Mouse (Mus musculus) retina, adult 2 months (tissue): Measurements from ENCODE around the gene Rad9a.

Source experiments
- DNase-seq: peaks from one replicate; pipeline ENCODE4 v3.0.0-alpha.2; 2012; ENCODE audit warnings: low read depth, low spot score

Gene Rad9a

DNA sequence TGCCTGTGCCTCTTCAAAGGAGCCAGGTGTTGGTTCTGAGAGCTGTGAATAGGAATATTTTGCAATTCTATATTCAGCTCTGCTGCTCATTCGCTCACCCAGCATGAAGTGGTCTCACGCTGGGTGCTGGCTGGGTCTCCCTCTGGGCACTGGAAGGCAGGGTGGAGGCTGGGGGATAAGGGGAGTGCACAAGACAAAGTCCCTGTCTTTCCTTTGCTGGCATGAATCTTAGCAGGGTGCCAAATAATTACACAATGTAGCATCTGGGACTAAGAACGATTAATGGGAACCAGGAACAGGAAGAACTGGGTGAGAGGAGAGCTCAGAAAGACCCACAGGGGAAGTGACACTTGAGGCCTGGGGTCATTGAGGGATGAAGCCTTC is 54.4 kb downstream of the Rad9a start:
- no peak for DNase-seq

DNA sequence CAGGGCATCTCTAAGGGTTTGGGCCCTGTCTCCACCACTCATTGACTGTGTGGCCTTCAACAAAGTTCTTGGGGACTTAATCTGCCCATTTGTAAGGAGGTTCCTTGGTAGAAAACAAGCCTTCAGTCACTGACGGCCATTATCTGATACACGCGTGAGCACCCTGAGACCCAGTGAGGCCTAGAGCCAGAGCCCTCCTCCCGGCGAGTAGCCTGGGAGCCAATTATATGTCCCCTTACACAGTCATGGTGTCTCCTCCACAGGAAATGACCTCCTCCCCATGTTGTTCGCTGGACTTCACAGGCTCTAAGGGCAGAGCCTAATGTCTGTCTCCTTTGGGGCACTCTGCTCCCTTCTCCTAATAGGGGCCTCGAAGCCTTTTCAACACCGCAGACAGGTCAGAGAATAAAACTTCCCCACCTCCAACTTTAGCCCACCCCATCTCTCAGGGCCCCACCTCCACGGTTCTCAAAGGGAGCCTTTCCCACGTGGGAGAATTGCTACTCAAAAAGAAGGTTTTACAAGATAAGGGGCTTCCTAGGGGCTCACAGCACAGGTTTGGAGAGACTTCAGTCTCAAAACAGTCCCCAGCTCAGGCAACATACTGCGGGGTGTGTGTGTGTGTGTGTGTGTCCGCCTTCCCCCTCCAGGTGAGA is 55.0 kb downstream of the Rad9a start:
- no peak for DNase-seq

DNA sequence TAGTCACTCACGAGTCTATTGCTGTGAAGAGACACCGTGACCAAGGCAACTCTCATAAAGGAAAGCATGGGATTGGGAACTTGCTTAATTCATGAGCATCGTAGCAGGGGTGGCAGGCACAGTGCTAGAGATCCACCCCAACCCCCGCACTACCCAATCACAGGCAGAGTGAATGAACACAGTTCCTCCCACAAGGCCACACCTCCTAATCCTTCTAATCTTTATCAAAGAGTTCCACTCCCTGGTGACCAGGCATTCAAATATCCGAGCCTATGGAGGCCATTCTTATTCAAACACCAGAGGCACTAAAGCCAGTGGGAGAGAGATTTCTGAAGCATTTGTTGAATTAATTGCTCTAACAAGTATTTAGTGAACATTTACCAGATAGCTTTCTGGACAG is 55.5 kb downstream of the Rad9a start:
- DNase-seq = no peak
